In the genomic region with DNA sequence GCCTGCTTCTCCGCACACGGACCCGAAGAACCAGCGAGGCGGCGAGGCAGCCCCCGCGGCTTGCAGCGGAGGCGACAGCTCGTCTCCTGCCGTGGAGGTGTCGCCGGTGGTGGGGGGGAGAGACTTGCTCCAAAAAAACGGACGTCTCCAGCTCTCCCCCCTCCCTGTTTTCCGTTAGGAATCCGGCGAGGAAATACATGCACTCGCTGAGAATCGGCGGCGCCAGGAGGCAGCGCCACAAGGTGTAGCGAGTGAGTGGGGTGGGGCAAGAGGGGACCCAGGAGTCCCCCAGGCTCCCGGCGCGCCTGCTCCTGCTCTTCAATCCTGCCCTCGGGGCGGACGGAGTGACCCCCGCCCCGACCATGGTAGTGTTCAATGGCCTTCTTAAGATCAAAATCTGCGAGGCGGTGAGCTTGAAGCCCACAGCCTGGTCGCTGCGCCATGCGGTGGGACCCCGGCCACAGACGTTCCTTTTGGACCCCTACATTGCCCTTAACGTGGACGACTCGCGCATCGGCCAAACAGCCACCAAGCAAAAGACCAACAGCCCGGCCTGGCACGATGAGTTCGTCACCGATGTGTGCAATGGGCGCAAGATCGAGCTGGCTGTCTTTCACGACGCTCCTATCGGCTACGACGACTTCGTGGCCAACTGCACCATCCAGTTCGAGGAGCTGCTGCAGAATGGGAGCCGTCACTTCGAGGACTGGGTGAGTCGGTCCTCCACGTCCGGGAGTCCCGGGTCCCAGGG, we compare ENCODE assay signal across 8 mouse cellular contexts. TPM values are rescaled to one million over a fixed set of nuclear protein-coding genes. Genes with fewer than 3 reads are reported as not detected.
DNase-seq lines count a peak whose midpoint lies in the region; ATAC-seq and TF ChIP-seq lines count a peak whose summit lies in the region.

No protein-coding gene starts in this region.

- peaks cover 3% of the 10 kb centered on the region for H3K27me3 ChIP-seq in ES-Bruce4 (ENCODE audit: control insufficient read depth, insufficient read depth, low read length, poor library complexity, severe bottlenecking)
- no peaks in the 10 kb centered on the region for H3K27me3 ChIP-seq in heart, embryonic 16.5 days (ENCODE audit: control insufficient read depth, insufficient read depth, low read length)

- peak overlapping the region; percentile 86 for H3K4me3 ChIP-seq in ES-Bruce4 (ENCODE audit: low read depth, low read length)
- H3K4me3 ChIP-seq in embryonic fibroblast, embryonic 13.5 days (ENCODE audit: insufficient read depth, low read length) = peak overlapping the region; percentile 59
- H3K4me3 ChIP-seq in heart, embryonic 16.5 days (ENCODE audit: low read length) = peak overlapping the region; percentile 90

- ATAC-seq in heart, embryonic 16.5 days (replicated peaks; ENCODE audit: extremely low read depth, insufficient read depth, low FRiP score) = no peak
- no peak for ATAC-seq in granulocyte monocyte progenitor cell, adult 5-6 weeks (replicated peaks; ENCODE audit: poor library complexity, severe bottlenecking)

- peak; percentile 59 for DNase-seq in adrenal gland, adult 2 months
- DNase-seq in kidney, postnatal 36 days = peak; percentile 46 to 62
- peak; percentile 40 for DNase-seq in lung, postnatal 14 days
- DNase-seq in right cerebral cortex, postnatal 10 days (ENCODE audit: low spot score in 2 of 2) = peak; percentile 68

- peak overlapping the region; percentile 94 for H3K9ac ChIP-seq in ES-Bruce4 (ENCODE audit: low read depth, poor library complexity, severe bottlenecking)
- peak overlapping the region; percentile 87 for H3K9ac ChIP-seq in heart, embryonic 16.5 days (ENCODE audit: low read length)

- peak overlapping the region; percentile 94 for H3K4me2 ChIP-seq in heart, embryonic 16.5 days (ENCODE audit: low read depth, low read length)

- H3K36me3 ChIP-seq in ES-Bruce4 (ENCODE audit: control insufficient read depth, insufficient read depth, low read length, poor library complexity, severe bottlenecking) = no peaks in the 10 kb centered on the region
- H3K36me3 ChIP-seq in heart, embryonic 16.5 days (ENCODE audit: control insufficient read depth, insufficient read depth) = no peaks in the 10 kb centered on the region; the same call in 1 of the 2 replicates

- no peak for TF ChIP-seq CTCF in ES-Bruce4 (IDR thresholded peaks at IDR 0.05; ENCODE audit: low read depth, low read length)
- TF ChIP-seq CTCF in embryonic fibroblast, embryonic 13.5 days (IDR thresholded peaks at IDR 0.05; ENCODE audit: borderline replicate concordance, insufficient read depth, low read length) = no peak

- WGBS in heart, embryonic 16.5 days = under 1% methylated on average over 64 of the region's 64 CpGs

- H3K27ac ChIP-seq in ES-Bruce4 (ENCODE audit: insufficient read depth, low read length) = no peak overlapping the region
- H3K27ac ChIP-seq in embryonic fibroblast, embryonic 13.5 days (ENCODE audit: insufficient read depth, low read length) = no peak overlapping the region
- peak overlapping the region; percentile 96 for H3K27ac ChIP-seq in heart, embryonic 16.5 days (ENCODE audit: low read length)

- TF ChIP-seq EP300 in ES-Bruce4 (IDR thresholded peaks at IDR 0.05; ENCODE audit: insufficient read depth, low read depth, low read length) = no peak

- TF ChIP-seq POLR2A in ES-Bruce4 (IDR thresholded peaks at IDR 0.05; ENCODE audit: insufficient read depth, low read length) = no peak
- TF ChIP-seq POLR2A in embryonic fibroblast, embryonic 13.5 days (IDR thresholded peaks at IDR 0.05; ENCODE audit: low read depth, low read length) = no peak

- no peaks in the 10 kb centered on the region for H3K4me1 ChIP-seq in ES-Bruce4 (ENCODE audit: control insufficient read depth, insufficient read depth, low read length)
- peaks cover 3% of the 10 kb centered on the region; the same call in 1 of the 2 replicates for H3K4me1 ChIP-seq in embryonic fibroblast, embryonic 13.5 days (ENCODE audit: control insufficient read depth, insufficient read depth, low read length)
- peaks cover 30% of the 10 kb centered on the region for H3K4me1 ChIP-seq in heart, embryonic 16.5 days (ENCODE audit: control insufficient read depth, insufficient read depth, low read length)

- H3K9me3 ChIP-seq in ES-Bruce4 (replicated peaks; ENCODE audit: control insufficient read depth, insufficient read depth, low read length, poor library complexity, severe bottlenecking) = no peaks in the 10 kb centered on the region
- no peaks in the 10 kb centered on the region for H3K9me3 ChIP-seq in heart, embryonic 16.5 days (replicated peaks; ENCODE audit: control insufficient read depth, low read length)

RNA-seq across cellular contexts. Expression of a gene that starts 0.8 kb away (rescaled TPM):
- polyA plus RNA-seq in ES-Bruce4 (2011; ENCODE audit: insufficient read depth, insufficient read length, low read depth, missing spikeins) = 3.3 and 4.3 TPM in 2 replicates
- 10 to 100 TPM; 17.5 to 20.5 TPM for total RNA-seq in adrenal gland, adult 2 months (2021)
- polyA plus RNA-seq in adrenal gland, adult 2 months (2012; rRNA removed) = 4.0 and 4.5 TPM in 2 replicates
- polyA plus RNA-seq in embryonic fibroblast, embryonic 13.5 days (2011; ENCODE audit: insufficient read length, low read depth, missing spikeins) = 5.5 and 9.6 TPM in 2 replicates
- polyA plus RNA-seq in heart, embryonic 16.5 days (2015; fragmentation: Nextera tagmentation; extraction: Ambion mirVana) = 6.0 and 8.2 TPM in 2 replicates
- total RNA-seq in granulocyte monocyte progenitor cell, adult 5-6 weeks (2014; fragmentation: Nextera tagmentation) = 4.0 and 5.9 TPM in 2 replicates
- 2.0 and 2.3 TPM in 2 replicates for total RNA-seq in granulocyte monocyte progenitor cell, adult 5-6 weeks (2017)

RNA-seq across cellular contexts. Expression of a gene that starts 23.4 kb away (rescaled TPM):
- 42.5 and 44.4 TPM in 2 replicates for polyA plus RNA-seq in ES-Bruce4 (2011; ENCODE audit: insufficient read depth, insufficient read length, low read depth, missing spikeins)
- total RNA-seq in adrenal gland, adult 2 months (2021) = 10 to 100 TPM; 13.8 to 18.2 TPM
- 0.75 and 1.3 TPM in 2 replicates for polyA plus RNA-seq in adrenal gland, adult 2 months (2012; rRNA removed)
- polyA plus RNA-seq in embryonic fibroblast, embryonic 13.5 days (2011; ENCODE audit: insufficient read length, low read depth, missing spikeins) = 17.2 and 17.9 TPM in 2 replicates
- polyA plus RNA-seq in heart, embryonic 16.5 days (2015; fragmentation: Nextera tagmentation; extraction: Ambion mirVana) = 11.5 and 12.0 TPM in 2 replicates
- total RNA-seq in granulocyte monocyte progenitor cell, adult 5-6 weeks (2014; fragmentation: Nextera tagmentation) = 26.7 and 30.1 TPM in 2 replicates
- total RNA-seq in granulocyte monocyte progenitor cell, adult 5-6 weeks (2017) = 28.4 and 33.3 TPM in 2 replicates
